Comparison of ENCODE assay signal across 10 mouse cellular contexts in genomic region chr4:33242536-33242935, GRCm38 (mm10). TPM values are rescaled to one million over a fixed set of nuclear protein-coding genes. Genes with fewer than 3 reads are reported as not detected.
A peak's percentile ranks its signal among the peaks of the same experiment; 100 is the strongest.
DNase-seq lines count a peak whose midpoint lies in the region; ATAC-seq and TF ChIP-seq lines count a peak whose summit lies in the region.
"Had no signal": no experiment of that assay in that cellular context is flagged by ENCODE, and none has a peak within 500 bp of the region (broad histone marks: within the 10 kb centered on the region; RNA-seq: fewer than 3 reads in every experiment).

No protein-coding gene starts in this region.

- H3K79me2 ChIP-seq in myocyte (ENCODE audit: control insufficient read depth, insufficient read depth) = peaks cover 29% of the 10 kb centered on the region

- H3K27ac ChIP-seq in midbrain, embryonic 12.5 days (replicated peaks) = peak overlapping the region; percentile 36; the same call in 1 of the 2 replicates
- no peak overlapping the region for H3K27ac ChIP-seq in midbrain, embryonic 16.5 days (ENCODE audit: low read length)
- no peak overlapping the region; the same call in 1 of the 2 replicates for H3K27ac ChIP-seq in forebrain, embryonic 14.5 days (ENCODE audit: low read depth, low read length)
- H3K27ac ChIP-seq: hindbrain, embryonic 15.5 days; lung, embryonic 15.5 days had no signal

- peak; percentile 42 for DNase-seq in adrenal gland, postnatal 10 days
- no peak for DNase-seq in adrenal gland, adult 8-10 months
- DNase-seq in forebrain, embryonic 14.5 days (ENCODE audit: low spot score) = peak; percentile 57
- no peak for DNase-seq in gastrocnemius, postnatal 36 days

- no peak overlapping the region for H3K4me2 ChIP-seq in midbrain, embryonic 12.5 days (replicated peaks)
- no peak overlapping the region for H3K4me2 ChIP-seq in midbrain, embryonic 16.5 days (ENCODE audit: low read length)
- no peak overlapping the region for H3K4me2 ChIP-seq in forebrain, embryonic 14.5 days (ENCODE audit: low read length)
- H3K4me2 ChIP-seq in myocyte (ENCODE audit: low read depth) = no peak overlapping the region
- H3K4me2 ChIP-seq: hindbrain, embryonic 15.5 days; lung, embryonic 15.5 days had no signal

- no peaks in the 10 kb centered on the region for H3K27me3 ChIP-seq in midbrain, embryonic 12.5 days
- no peaks in the 10 kb centered on the region for H3K27me3 ChIP-seq in midbrain, embryonic 16.5 days (ENCODE audit: control insufficient read depth, insufficient read depth, low read depth, low read length)
- no peaks in the 10 kb centered on the region for H3K27me3 ChIP-seq in forebrain, embryonic 14.5 days (replicated peaks; ENCODE audit: control insufficient read depth, insufficient read depth, low read length)
- no peaks in the 10 kb centered on the region for H3K27me3 ChIP-seq in myocyte (ENCODE audit: control insufficient read depth, insufficient read depth, insufficient read length)
- H3K27me3 ChIP-seq: hindbrain, embryonic 15.5 days; lung, embryonic 15.5 days had no signal

- no peak overlapping the region for H3ac ChIP-seq in myocyte (ENCODE audit: control insufficient read depth, insufficient read length)

- no peaks in the 10 kb centered on the region for H3K9me3 ChIP-seq in midbrain, embryonic 12.5 days
- H3K9me3 ChIP-seq in midbrain, embryonic 16.5 days (replicated peaks; ENCODE audit: control insufficient read depth, low read length, poor library complexity, severe bottlenecking) = no peaks in the 10 kb centered on the region
- no peaks in the 10 kb centered on the region for H3K9me3 ChIP-seq in forebrain, embryonic 14.5 days (replicated peaks; ENCODE audit: control insufficient read depth, low read length)
- H3K9me3 ChIP-seq: hindbrain, embryonic 15.5 days; lung, embryonic 15.5 days had no signal

- intact Hi-C loops in gastrocnemius, postnatal 36 days (cut with DNase I) = no loop called here

- H3K4me1 ChIP-seq in midbrain, embryonic 12.5 days = peaks cover 19% of the 10 kb centered on the region
- H3K4me1 ChIP-seq in midbrain, embryonic 16.5 days (ENCODE audit: control insufficient read depth, insufficient read depth, low read length) = peaks cover 16% of the 10 kb centered on the region
- H3K4me1 ChIP-seq in forebrain, embryonic 14.5 days (ENCODE audit: control insufficient read depth, insufficient read depth, low read length) = peaks cover 11% of the 10 kb centered on the region

- no peak for ATAC-seq in midbrain, embryonic 12.5 days (ENCODE audit: low FRiP score, low read depth)
- no peak for ATAC-seq in midbrain, embryonic 16.5 days
- peak; percentile 4; the same call in 1 of the 2 replicates for ATAC-seq in forebrain, embryonic 14.5 days
- no peak for ATAC-seq in frontal cortex, adult (ENCODE audit: low TSS enrichment)

- TF ChIP-seq POLR2A in myocyte (IDR thresholded peaks at IDR 0.05; ENCODE audit: insufficient read length, low read depth) = peak; percentile 8

- no peak overlapping the region for H3K9ac ChIP-seq in midbrain, embryonic 12.5 days (replicated peaks)
- H3K9ac ChIP-seq in midbrain, embryonic 16.5 days (ENCODE audit: low read depth, low read length) = no peak overlapping the region
- H3K9ac ChIP-seq in forebrain, embryonic 14.5 days (ENCODE audit: low read length) = no peak overlapping the region
- H3K9ac ChIP-seq: hindbrain, embryonic 15.5 days; lung, embryonic 15.5 days had no signal

- peaks cover 31% of the 10 kb centered on the region for H3K36me3 ChIP-seq in midbrain, embryonic 12.5 days
- peaks cover 19% of the 10 kb centered on the region for H3K36me3 ChIP-seq in midbrain, embryonic 16.5 days (ENCODE audit: control insufficient read depth, insufficient read depth, low read length)
- H3K36me3 ChIP-seq in forebrain, embryonic 14.5 days (ENCODE audit: control insufficient read depth, insufficient read depth, low read length) = peaks cover 42% of the 10 kb centered on the region
- peaks cover 29% of the 10 kb centered on the region for H3K36me3 ChIP-seq in myocyte (ENCODE audit: control insufficient read depth, insufficient read depth)

- no peak overlapping the region for H3K4me3 ChIP-seq in midbrain, embryonic 12.5 days
- no peak overlapping the region for H3K4me3 ChIP-seq in midbrain, embryonic 16.5 days (ENCODE audit: low read depth, low read length)
- no peak overlapping the region for H3K4me3 ChIP-seq in forebrain, embryonic 14.5 days (ENCODE audit: low read depth, low read length)
- H3K4me3 ChIP-seq in myocyte = no peak overlapping the region
- H3K4me3 ChIP-seq: hindbrain, embryonic 15.5 days; lung, embryonic 15.5 days had no signal

- 62% methylated on average over 5 of the region's 5 CpGs for WGBS in midbrain, embryonic 12.5 days
- 45% methylated on average over 5 of the region's 5 CpGs for WGBS in midbrain, embryonic 16.5 days
- WGBS in forebrain, embryonic 14.5 days = 37% methylated on average over 5 of the region's 5 CpGs

TF ChIP-seq in myocyte, 11 proteins besides CTCF, POLR2A, EP300 and RAD21:
- TF ChIP-seq USF1 (IDR thresholded peaks at IDR 0.05; ENCODE audit: low read depth) = no peak
- peak; percentile 79 for TF ChIP-seq POLR2AphosphoS2 (IDR thresholded peaks at IDR 0.05; ENCODE audit: insufficient read length, low read depth)

RNA-seq across cellular contexts. Expression of gene Srsf12, which starts 33.7 kb away (rescaled TPM):
- 1 to 10 TPM; 1.7 to 2.2 TPM for total RNA-seq in adrenal gland, postnatal 10 days (2021)
- 1 to 10 TPM in 3 of 4 experiments, under 1 TPM in 1; 0.63 to 2.4 (median 2.1) TPM for total RNA-seq in adrenal gland, adult 8-10 months (2022)
- polyA plus RNA-seq in midbrain, embryonic 12.5 days (2016; fragmentation: Nextera tagmentation; extraction: Ambion mirVana) = 14.3 and 16.9 TPM in 2 replicates
- polyA plus RNA-seq in midbrain, embryonic 16.5 days (2015; fragmentation: Nextera tagmentation; extraction: Ambion mirVana) = 73.3 and 82.4 TPM in 2 replicates
- polyA plus RNA-seq in forebrain, embryonic 14.5 days (2014; fragmentation: Nextera tagmentation; extraction: Ambion mirVana) = 22.9 and 34.8 TPM in 2 replicates
- polyA plus RNA-seq in myocyte (2012; fragmentation: generic; extraction: Trizol) = not detected
- total RNA-seq in gastrocnemius, postnatal 36 days (2021) = not detected

RNA-seq across cellular contexts. Expression of gene Pnrc1, which starts 47.4 kb away (rescaled TPM):
- total RNA-seq in adrenal gland, postnatal 10 days (2021) = 100 to 1,000 TPM; 173 to 217 TPM
- total RNA-seq in adrenal gland, adult 8-10 months (2022) = 100 to 1,000 TPM; 132 to 175 (median 155) TPM
- polyA plus RNA-seq in midbrain, embryonic 12.5 days (2016; fragmentation: Nextera tagmentation; extraction: Ambion mirVana) = 110 and 113 TPM in 2 replicates
- 48.7 and 53.2 TPM in 2 replicates for polyA plus RNA-seq in midbrain, embryonic 16.5 days (2015; fragmentation: Nextera tagmentation; extraction: Ambion mirVana)
- polyA plus RNA-seq in forebrain, embryonic 14.5 days (2014; fragmentation: Nextera tagmentation; extraction: Ambion mirVana) = 96.1 and 99.0 TPM in 2 replicates
- polyA plus RNA-seq in myocyte (2012; fragmentation: generic; extraction: Trizol) = 37.1 TPM
- total RNA-seq in gastrocnemius, postnatal 36 days (2021) = 100 to 1,000 TPM; 152 to 180 TPM

RNA-seq across cellular contexts. Expression of gene Pm20d2, which starts 53.0 kb away (rescaled TPM):
- total RNA-seq in adrenal gland, postnatal 10 days (2021) = 10 to 100 TPM; 31.3 to 46.6 TPM
- total RNA-seq in adrenal gland, adult 8-10 months (2022) = 10 to 100 TPM; 15.6 to 42.2 (median 27.4) TPM
- 1.3 and 1.6 TPM in 2 replicates for polyA plus RNA-seq in midbrain, embryonic 12.5 days (2016; fragmentation: Nextera tagmentation; extraction: Ambion mirVana)
- polyA plus RNA-seq in midbrain, embryonic 16.5 days (2015; fragmentation: Nextera tagmentation; extraction: Ambion mirVana) = 1.9 and 2.0 TPM in 2 replicates
- 2.0 and 2.5 TPM in 2 replicates for polyA plus RNA-seq in forebrain, embryonic 14.5 days (2014; fragmentation: Nextera tagmentation; extraction: Ambion mirVana)
- not detected for polyA plus RNA-seq in myocyte (2012; fragmentation: generic; extraction: Trizol)
- total RNA-seq in gastrocnemius, postnatal 36 days (2021) = 10 to 100 TPM; 23.9 to 42.6 TPM

Comparison
In these comparisons a context has a peak if more than half of its experiments do, and no peak if none do; other contexts are left out.
1. DNase-seq: peak in adrenal gland, postnatal 10 days (single experiment) and forebrain, embryonic 14.5 days (single experiment); none in adrenal gland, adult 8-10 months (single experiment) and gastrocnemius, postnatal 36 days (0 of 2).
2. RNA of gene Srsf12, which starts 33.7 kb away (polyA plus RNA-seq): 73.3 to 82.4 TPM in midbrain, embryonic 16.5 days, 22.9 to 34.8 TPM in forebrain, embryonic 14.5 days and 14.3 to 16.9 TPM in midbrain, embryonic 12.5 days; not detected in myocyte (single experiment); every median in the first group is over 10 times any median in the second.